Mouse (Mus musculus) layer of hippocampus, adult 18-20 months (tissue): ENCODE measurements around the gene Syn3. TPM values are rescaled to one million over a fixed set of nuclear protein-coding genes. Genes with fewer than 3 reads are reported as not detected.
A peak's percentile ranks its signal among the peaks of the same experiment; 100 is the strongest.
"Not testable (repeated sequence)": the region's sequence is repeated elsewhere in the genome, so short reads cannot be mapped to it uniquely, and the experiment has no call there.

Source experiments
- DNase-seq, 2 experiments: peaks; one replicate each; pipeline ENCODE4 v3.0.0; 2022; ENCODE audit warnings: low spot score in 2 of 2
- total RNA-seq, 2 experiments: library from RNA; stranded (reverse); gene quantifications; 2 replicates each; pipeline ENCODE4 v1.2.3; 2021

The Syn3 gene
- total RNA-seq, 2 experiments from 2014 or later: 16.3 to 16.7 TPM

DNA sequence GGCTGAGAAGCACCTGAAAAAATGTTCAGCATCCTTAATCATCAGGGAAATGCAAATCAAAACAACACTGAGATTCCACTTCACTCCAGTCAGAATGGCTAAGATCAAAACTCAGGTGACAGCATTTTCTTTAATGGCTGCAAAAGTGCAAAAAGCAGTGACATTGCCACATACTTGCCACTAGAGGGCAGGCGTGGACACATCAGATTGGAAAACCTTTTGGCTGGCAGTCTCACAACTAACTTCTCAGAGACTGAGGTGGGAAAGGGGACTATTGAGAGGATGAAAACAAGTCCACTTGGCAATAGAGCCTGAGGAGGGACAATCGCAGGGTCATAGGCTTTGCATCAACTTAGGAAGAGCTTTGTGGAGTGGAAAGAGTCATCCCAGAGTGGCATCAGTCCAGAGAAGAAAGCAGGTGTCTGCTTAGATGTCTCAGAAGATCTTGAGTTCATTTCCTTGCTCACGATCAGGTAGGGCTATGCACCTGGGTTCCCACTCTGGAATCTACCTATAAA is 25.0 kb downstream of the Syn3 start:
- peak in 1 of 2 experiments; percentile 39 for DNase-seq

DNA sequence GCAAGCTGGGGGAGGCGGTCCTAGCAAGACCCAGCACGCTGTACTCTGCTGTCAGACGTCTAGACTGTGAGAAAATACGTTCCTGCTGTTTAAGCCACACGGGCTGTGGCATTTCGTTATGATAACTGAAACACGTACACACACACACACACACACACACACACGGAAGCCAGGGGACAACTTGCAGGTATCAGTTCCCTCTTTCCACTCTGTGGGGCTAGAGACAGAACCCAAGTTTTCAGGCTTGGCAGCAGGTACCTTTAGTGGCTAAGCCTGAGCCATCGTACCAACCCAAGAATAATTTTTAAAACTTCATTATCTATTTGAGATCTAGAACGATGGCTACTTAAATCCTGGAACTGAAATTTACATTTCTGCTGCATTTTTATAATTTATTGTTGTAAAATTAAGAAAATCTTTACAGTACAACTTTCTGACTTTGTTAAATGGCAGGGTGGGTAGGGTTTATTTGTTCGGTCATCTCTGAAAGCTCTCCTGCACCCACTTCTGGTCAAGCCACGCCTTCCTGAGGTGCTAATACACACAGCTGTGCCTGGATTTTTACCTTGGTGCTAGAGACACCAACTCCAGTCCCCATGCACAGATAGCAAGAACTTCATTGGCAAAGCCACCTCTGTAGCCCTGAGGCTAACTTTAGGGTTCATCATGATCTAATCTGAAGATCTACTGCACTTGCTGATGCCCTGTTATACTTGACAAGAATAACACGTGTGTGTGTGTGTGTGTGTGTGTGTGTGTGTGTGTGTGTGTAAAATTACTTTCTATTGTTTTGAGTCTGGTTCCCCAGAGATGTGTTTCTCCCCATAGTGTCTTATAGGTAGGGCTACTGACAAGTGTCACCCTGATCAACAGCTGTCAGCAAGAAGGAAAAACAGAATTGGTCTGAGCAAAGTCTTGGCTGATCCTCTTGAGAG is 29.8 kb downstream of the Syn3 start:
- no peak for DNase-seq

DNA sequence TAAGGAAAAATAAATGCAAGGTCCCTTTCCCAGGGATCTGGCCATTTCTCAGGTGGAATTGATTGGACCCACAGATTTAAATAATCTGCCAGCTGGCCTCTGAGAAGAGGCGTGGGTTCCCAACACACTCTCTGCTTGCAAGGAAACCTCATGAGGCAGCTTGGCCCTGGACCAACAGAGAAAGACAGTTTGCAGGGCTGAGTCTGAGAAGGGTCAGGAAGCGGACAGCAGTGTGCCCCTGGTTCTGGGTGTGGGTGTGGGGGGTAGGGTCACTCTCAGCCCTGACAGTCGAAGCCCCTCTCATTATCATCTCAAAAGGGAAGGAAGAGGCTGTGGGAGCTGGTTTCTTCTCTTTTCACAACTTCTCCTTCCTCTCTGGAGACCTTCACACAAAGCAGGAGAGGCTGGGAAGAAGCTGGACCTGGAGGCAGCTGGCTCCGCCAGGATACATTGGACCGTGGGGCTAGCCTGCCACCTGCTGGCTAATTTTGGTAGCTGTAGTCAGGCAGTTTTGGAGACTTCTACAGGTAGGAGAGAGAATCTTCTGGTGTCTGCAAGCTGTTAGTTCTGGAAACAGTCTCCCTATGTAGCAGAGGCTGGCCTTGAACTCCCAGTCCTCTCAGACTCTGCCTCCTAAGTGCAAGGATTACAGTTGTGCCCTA is 35.0 kb downstream of the Syn3 start:
- peak; percentile 62 to 88 for DNase-seq

- no peak for DNase-seq
These were observed 39.1 kb downstream of the Syn3 start for GRCm38 (mm10) chr10:86459643-86460042.

- peak in 1 of 2 experiments; percentile 52 for DNase-seq
These were observed 41.0 kb downstream of the Syn3 start for GRCm38 (mm10) chr10:86457665-86458209.

- DNase-seq: peak in 1 of 2 experiments; percentile 25
These were observed 41.5 kb downstream of the Syn3 start for GRCm38 (mm10) chr10:86457195-86457594.

DNA sequence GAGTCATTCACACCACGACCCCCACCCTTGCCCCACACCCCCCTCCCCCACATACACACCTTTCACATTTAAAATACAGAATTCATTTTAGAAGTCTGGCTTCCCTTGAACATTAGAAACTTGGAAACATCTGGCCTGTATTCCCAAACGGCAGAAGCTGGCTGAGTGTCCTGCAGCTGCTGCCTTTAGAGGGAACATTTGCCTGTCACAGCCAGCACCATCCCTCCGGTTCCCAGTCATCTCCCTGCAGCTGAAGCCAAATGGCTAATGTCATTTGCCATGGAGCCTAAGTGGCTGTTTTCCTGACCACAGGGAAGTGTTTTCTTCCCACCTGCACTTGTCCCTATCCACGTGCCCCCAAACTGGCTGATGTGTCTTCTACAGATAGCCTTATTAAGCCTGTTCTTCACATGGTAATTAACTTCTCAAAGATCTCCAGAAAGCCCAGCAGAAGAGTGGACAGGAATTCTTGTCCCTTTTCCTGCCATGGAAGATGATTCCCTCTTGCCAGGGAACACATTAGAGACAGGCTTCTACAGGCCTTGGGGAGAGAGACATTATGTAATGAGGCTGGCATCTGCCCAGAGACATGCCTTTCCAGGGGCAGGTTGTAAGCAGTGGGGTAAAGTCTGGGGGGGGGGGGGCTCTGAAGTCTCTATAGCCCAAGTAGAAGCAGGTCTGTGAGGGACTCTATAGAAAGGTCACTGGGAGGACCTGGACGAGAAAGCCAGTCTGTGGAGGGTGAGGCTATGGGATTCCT is 43.2 kb downstream of the Syn3 start:
- DNase-seq: no peak

DNA sequence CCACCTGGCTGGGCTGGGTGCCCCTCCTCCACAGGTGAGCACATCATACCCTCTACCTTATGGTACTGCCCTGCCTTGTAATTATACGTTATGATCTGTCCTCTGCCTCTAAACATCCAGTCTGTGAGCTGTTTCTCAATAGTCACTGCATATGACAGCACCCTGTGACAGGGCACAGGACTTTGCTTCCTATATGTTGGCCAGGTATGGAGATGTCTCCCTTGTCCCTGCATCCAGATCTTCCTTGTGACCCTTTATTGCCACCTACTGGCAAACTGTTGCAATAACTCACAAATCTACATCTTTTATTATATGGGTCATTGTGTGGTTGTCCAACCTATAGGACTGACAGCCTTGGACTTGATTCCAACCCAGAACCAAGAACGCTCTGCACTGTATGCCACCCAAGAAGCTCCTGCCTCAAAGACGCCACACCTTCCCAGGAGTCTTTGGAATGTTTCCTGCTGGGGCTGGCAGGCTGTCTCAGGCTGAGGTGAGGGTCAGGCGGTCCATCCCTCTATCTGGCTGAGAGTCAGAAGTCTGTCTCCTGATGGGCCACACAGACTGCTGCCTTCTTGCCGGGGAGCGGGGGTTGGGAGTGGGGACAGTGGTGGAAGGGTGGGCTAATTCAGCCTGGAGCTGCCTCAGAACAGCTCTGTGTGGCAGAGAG is 46.2 kb downstream of the Syn3 start:
- DNase-seq: peak in 1 of 2 experiments; percentile 63

GRCm38 (mm10) chr10:86451294-86451693 is 47.4 kb downstream of the Syn3 start:
- no peak for DNase-seq

DNA sequence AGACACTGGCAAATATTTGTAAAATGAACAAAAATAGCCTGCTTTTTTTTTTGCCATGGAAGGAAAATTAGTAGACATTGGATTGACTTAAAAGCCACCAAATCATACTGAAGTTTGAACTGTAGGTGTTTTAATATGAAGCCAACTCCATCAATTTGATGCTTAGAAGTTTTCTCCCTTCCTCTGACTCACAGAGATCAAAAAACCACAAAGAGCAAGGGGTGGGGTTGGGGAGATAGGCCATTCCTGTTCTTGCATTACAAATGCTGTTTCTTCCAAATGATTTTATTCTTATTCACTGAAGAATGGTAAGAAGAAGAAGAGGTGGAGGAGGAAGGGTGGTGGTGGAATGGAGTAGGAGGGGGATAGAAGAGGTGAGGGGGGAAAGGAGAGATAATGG is 52.0 kb downstream of the Syn3 start:
- DNase-seq: no peak

GRCm38 (mm10) chr10:86445207-86445606 is 53.5 kb downstream of the Syn3 start:
- DNase-seq: no peak

DNA sequence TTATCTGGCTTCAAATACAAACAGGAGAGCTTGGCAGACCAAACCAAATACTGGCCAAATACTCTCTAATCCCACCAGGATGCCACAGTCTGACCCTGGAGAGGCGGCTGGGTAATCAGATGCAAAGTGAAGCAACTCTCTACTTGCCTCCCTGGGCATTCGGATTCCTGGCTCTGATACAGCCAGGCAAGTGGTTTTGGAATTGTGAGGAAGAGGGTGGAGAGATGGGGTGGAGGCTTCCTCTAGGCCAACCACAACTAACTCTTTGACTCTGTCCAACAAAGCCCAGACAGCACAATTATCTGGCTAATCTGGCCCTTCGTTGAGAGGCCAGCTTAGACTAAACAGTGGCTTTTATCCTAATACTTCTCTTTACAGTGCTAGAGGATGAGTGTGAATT is 54.0 kb downstream of the Syn3 start:
- DNase-seq: no peak

DNA sequence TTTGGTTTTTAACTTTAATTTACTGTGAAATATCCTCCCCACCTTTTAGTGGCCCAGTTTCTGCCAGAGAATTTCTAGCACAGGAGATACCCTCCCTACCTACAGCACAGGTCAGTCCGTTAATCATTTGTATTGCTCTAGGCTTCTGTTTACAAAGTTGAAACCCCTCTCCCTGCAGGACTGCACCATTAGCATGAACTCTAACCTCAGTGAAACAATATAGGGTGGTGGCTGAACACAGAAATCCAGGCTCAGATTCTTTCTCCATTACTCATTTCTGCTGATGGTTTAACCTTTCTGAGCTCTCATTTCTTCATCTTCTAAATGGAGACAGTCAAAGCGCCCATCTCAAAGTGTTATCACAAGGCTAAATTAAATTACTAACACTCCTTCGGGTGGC is 56.9 kb downstream of the Syn3 start:
- no peak for DNase-seq

DNA sequence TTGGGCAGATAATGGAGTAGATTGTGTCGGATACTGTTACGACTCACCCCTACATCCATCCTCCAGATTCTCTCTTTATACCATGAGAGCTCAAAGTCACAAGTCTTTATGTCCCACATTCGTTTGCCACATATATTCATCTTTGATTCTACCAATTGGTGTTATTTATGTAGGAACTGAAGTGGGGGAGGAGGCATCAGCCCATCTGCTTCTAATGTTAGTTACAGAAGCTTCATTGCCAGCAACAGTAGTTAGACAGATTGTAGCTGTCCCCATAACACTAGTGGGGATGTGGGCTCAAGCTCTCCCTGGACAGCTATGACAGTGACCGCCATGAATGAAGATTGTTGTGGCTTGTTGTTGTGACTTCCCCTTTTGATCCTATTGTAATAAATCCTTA is 59.1 kb downstream of the Syn3 start:
- peak; percentile 23 to 59 for DNase-seq

- no peak for DNase-seq
These were observed 61.4 kb downstream of the Syn3 start for GRCm38 (mm10) chr10:86437294-86437693.

DNA sequence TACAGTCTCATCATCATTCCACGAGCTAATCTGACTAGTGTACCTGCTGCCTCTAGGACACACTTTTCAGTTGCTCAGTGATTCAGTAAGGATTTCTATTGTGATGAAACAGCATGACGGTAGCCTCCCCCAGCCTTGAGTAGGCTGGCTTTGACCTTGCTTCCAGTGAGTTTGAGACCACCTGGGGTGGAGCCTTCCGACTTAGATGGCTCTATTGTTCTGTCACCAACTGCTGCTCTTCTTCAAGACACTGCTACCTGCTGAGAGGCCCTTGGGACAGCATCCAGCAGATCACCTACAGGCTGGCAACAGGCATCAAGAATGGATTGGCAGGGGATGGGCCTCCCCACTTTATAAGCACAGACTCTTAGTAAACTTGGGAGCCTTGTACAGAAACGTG is 63.7 kb downstream of the Syn3 start:
- DNase-seq: not testable (repeated sequence)

DNA sequence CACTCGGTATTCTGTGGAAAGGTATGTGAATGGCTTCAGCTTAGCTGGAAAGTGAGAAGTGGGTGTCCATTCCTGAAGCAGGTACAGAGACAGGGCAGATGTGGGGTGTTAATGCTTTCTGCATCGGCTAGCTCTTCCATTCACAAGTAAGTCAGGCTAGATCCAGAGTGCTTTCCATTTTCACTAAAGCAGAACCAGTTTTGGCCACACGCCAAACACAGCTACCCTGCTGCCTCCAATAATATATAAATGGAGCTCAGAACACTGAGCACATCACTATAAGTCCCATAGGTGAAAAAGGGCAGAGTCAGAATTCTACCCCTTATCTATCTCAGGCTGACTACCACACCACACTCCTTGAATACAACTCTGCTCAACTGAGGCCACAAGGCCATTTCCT is 69.0 kb downstream of the Syn3 start:
- DNase-seq: no peak

DNA sequence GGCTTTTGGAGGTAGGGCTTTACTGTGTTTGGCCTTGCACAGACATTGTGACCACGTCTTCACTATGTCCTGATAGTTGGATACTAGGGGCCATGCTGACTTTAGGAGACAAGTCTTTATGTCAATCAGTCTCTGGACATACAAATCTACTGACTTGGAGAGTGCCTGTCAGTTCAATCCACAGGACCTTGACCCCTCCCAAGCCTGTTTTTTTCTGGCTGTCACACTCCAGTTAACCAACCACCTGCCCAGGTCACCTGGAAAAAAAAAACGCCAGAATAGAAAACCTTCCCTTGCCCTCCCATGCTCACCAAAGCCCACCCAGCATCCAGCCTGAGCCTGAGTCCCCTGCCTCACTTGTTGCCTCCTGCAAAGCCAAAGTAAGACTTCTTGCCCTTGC is 70.7 kb downstream of the Syn3 start:
- DNase-seq: no peak

DNA sequence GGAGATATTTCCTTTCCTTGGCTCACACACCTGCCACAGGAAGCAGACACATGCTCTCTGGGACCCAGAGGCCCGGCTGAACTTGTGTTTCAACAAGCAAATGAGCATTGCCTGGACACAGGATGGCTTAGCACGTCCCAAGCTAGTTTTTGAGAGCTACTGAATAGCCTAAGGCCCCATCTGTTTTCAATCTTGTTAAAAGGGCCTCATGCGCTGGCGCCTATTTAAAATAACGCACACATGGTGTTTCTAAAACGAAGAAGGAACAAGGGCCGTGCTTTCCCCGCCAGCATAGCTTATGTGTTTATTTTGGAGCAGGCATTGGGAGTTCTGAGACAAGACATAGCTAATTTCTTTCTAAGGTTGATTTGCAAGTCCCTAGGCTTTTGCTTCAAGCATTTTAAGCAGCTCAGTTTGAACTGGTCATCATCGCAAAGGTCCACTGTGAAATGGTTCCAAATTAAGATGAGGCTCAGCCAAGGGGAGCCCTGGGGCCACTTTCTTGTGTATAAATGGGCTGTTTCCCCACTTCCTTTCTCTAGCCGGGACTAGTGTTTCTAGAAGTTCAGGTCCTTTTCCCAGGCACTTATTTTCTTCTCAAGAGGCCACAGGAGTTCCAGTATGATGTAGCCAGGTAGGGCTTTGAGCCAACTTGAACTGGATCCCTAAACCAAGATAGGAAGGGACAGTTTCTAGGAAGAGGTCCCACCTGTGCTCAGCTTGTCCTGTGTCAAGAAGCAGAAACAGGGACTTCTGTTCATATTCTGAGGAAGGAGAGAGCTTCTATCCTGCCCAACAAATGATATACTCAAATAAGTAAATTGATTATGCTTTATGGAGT is 72.8 kb downstream of the Syn3 start:
- DNase-seq: peak; percentile 22 to 37
